Mouse (Mus musculus): ENCODE results near the gene Nox3. TPM values are rescaled to one million over a fixed set of nuclear protein-coding genes. Genes with fewer than 3 reads are reported as not detected.
A peak's percentile ranks its signal among the peaks of the same experiment; 100 is the strongest.

Gene Nox3
- under 1 TPM; 0.20 to 0.23 TPM for total RNA-seq (2021)
- long read RNA-seq, experiment 1 = 0 reads
- long read RNA-seq, experiment 2 = 0 reads

- intact Hi-C loops (cut with DNase I) = no loop called here
Observed at GRCm38 (mm10) chr17:3696161-3696560, at the start of gene Nox3. TSS of gene Nox3 (minus strand) at chr17:3696261.

GRCm38 (mm10) chr17:3744402-3744801 is 48.3 kb upstream of the Nox3 start:
- intact Hi-C loops (cut with DNase I) = no loop called here
- DNase-seq (ENCODE audit: low spot score in 2 of 2) = no peak

More at GRCm38 (mm10) chr17:3696161-3696560, at the start of gene Nox3:
- DNase-seq (ENCODE audit: low spot score in 2 of 2) = no peak

GRCm38 (mm10) chr17:3736936-3737335 is 40.9 kb upstream of the Nox3 start:
- intact Hi-C loops (cut with DNase I) = no loop called here
- no peak for DNase-seq (ENCODE audit: low spot score in 2 of 2)

GRCm38 (mm10) chr17:3734286-3734685 is 38.2 kb upstream of the Nox3 start:
- intact Hi-C loops (cut with DNase I) = no loop called here

GRCm38 (mm10) chr17:3705350-3705930 is 9.4 kb upstream of the Nox3 start:
- DNase-seq (ENCODE audit: low spot score in 2 of 2) = no peak
- intact Hi-C loops (cut with DNase I) = no loop called here

More at GRCm38 (mm10) chr17:3734286-3734685, 38.2 kb upstream of the Nox3 start:
- no peak for DNase-seq (ENCODE audit: low spot score in 2 of 2)

GRCm38 (mm10) chr17:3702320-3702719 is 6.3 kb upstream of the Nox3 start:
- peak; percentile 12 for DNase-seq (ENCODE audit: low spot score in 2 of 2)
- intact Hi-C loops (cut with DNase I) = no loop called here

- intact Hi-C loops (cut with DNase I) = no loop called here
- no peak for DNase-seq (ENCODE audit: low spot score in 2 of 2)
Observed at GRCm38 (mm10) chr17:3692817-3693216, 3.2 kb downstream of the Nox3 start.

GRCm38 (mm10) chr17:3690499-3691258 is 5.4 kb downstream of the Nox3 start:
- no peak for DNase-seq (ENCODE audit: low spot score in 2 of 2)
- intact Hi-C loops (cut with DNase I) = no loop called here

GRCm38 (mm10) chr17:3683662-3684061 is 12.4 kb downstream of the Nox3 start:
- DNase-seq (ENCODE audit: low spot score in 2 of 2) = no peak
- intact Hi-C loops (cut with DNase I) = no loop called here

GRCm38 (mm10) chr17:3669226-3669625 is 26.8 kb downstream of the Nox3 start:
- DNase-seq (ENCODE audit: low spot score in 2 of 2) = peak; percentile 49 to 61
- intact Hi-C loops (cut with DNase I) = no loop called here

- DNase-seq (ENCODE audit: low spot score in 2 of 2) = no peak
- intact Hi-C loops (cut with DNase I) = no loop called here
Observed at GRCm38 (mm10) chr17:3667287-3667686, 28.8 kb downstream of the Nox3 start.

- no peak for DNase-seq (ENCODE audit: low spot score in 2 of 2)
- intact Hi-C loops (cut with DNase I) = no loop called here
Observed at GRCm38 (mm10) chr17:3665321-3665720, 30.7 kb downstream of the Nox3 start.

GRCm38 (mm10) chr17:3659497-3659896 is 36.6 kb downstream of the Nox3 start:
- intact Hi-C loops (cut with DNase I) = no loop called here

GRCm38 (mm10) chr17:3650377-3650776 is 45.7 kb downstream of the Nox3 start:
- intact Hi-C loops (cut with DNase I) = no loop called here
- no peak for DNase-seq (ENCODE audit: low spot score in 2 of 2)

More at GRCm38 (mm10) chr17:3659497-3659896, 36.6 kb downstream of the Nox3 start:
- DNase-seq (ENCODE audit: low spot score in 2 of 2) = no peak

- intact Hi-C loops (cut with DNase I) = no loop called here
- no peak for DNase-seq (ENCODE audit: low spot score in 2 of 2)
Observed at GRCm38 (mm10) chr17:3643582-3643981, 52.5 kb downstream of the Nox3 start.

GRCm38 (mm10) chr17:3641456-3641855 is 54.6 kb downstream of the Nox3 start:
- intact Hi-C loops (cut with DNase I) = no loop called here
- DNase-seq (ENCODE audit: low spot score in 2 of 2) = peak in 1 of 2 experiments; percentile 10

GRCm38 (mm10) chr17:3638757-3639156 is 57.3 kb downstream of the Nox3 start:
- intact Hi-C loops (cut with DNase I) = no loop called here
- DNase-seq (ENCODE audit: low spot score in 2 of 2) = no peak

- intact Hi-C loops (cut with DNase I) = no loop called here
- DNase-seq (ENCODE audit: low spot score in 2 of 2) = no peak
Observed at GRCm38 (mm10) chr17:3632501-3632900, 63.6 kb downstream of the Nox3 start.

- no peak for DNase-seq (ENCODE audit: low spot score in 2 of 2)
- intact Hi-C loops (cut with DNase I) = no loop called here
Observed at GRCm38 (mm10) chr17:3616329-3617216, 79.5 kb downstream of the Nox3 start.

- intact Hi-C loops (cut with DNase I) = no loop called here
Observed at GRCm38 (mm10) chr17:3615553-3615952, 80.5 kb downstream of the Nox3 start.

More at GRCm38 (mm10) chr17:3615553-3615952, 80.5 kb downstream of the Nox3 start:
- no peak for DNase-seq (ENCODE audit: low spot score in 2 of 2)
